Mouse (Mus musculus): ENCODE results near the gene Orai1. TPM values are rescaled to one million over a fixed set of nuclear protein-coding genes. Genes with fewer than 3 reads are reported as not detected.
"Not testable (repeated sequence)": the region's sequence is repeated elsewhere in the genome, so short reads cannot be mapped to it uniquely, and the experiment has no call there.

Orai1 gene
- polyA plus RNA-seq (2014; fragmentation: Nextera tagmentation; extraction: Ambion mirVana): 12.9 and 14.0 TPM in 2 replicates

GRCm38 (mm10) chr5:123014753-123015701, at the start of gene Orai1:
Orai1 (plus strand) TSS chr5:123015074.
- Histone ChIP-seq H3K9me3 (ENCODE audit: control insufficient read depth, low read length) (no peaks in the 10 kb centered on the region), H3K27ac (replicated peaks; ENCODE audit: low read depth, low read length) (peak within 1 kb of the TSS; percentile 92), H3K9ac (replicated peaks; ENCODE audit: low read length) (peak within 1 kb of the TSS; percentile 79), H3K4me3 (replicated peaks; ENCODE audit: low read depth, low read length) (peak within 1 kb of the TSS; percentile 68), H3K4me1 (ENCODE audit: control insufficient read depth, insufficient read depth, low read length) (peaks cover 26% of the 10 kb centered on the region), H3K4me2 (ENCODE audit: low read length) (peak within 1 kb of the TSS; percentile 76), H3K36me3 (ENCODE audit: control insufficient read depth, insufficient read depth, low read length) (no peaks in the 10 kb centered on the region), H3K27me3 (ENCODE audit: control insufficient read depth, insufficient read depth, low read length) (no peaks in the 10 kb centered on the region)
- peak; percentile 93 for ATAC-seq (ENCODE audit: low FRiP score, low TSS enrichment)
- under 1% methylated on average over 105 of the region's 106 CpGs for WGBS
- peak; percentile 98 for DNase-seq

GRCm38 (mm10) chr5:122965427-122965826, 49.4 kb upstream of the Orai1 start:
- no peak overlapping the region for H3K4me2 ChIP-seq (ENCODE audit: low read length)
- no peaks in the 10 kb centered on the region for H3K36me3 ChIP-seq (ENCODE audit: control insufficient read depth, insufficient read depth, low read length)
- H3K27me3 ChIP-seq (ENCODE audit: control insufficient read depth, insufficient read depth, low read length): no peaks in the 10 kb centered on the region
- H3K9ac ChIP-seq (replicated peaks; ENCODE audit: low read length): no peak overlapping the region
- H3K4me3 ChIP-seq (replicated peaks; ENCODE audit: low read depth, low read length): no peak overlapping the region
- H3K4me1 ChIP-seq (ENCODE audit: control insufficient read depth, insufficient read depth, low read length): no peaks in the 10 kb centered on the region
- no peaks in the 10 kb centered on the region for H3K9me3 ChIP-seq (ENCODE audit: control insufficient read depth, low read length)
- DNase-seq: no peak
- ATAC-seq (ENCODE audit: low FRiP score, low TSS enrichment): no peak
- WGBS: 88% methylated on average over 11 of the region's 11 CpGs
- no peak overlapping the region for H3K27ac ChIP-seq (replicated peaks; ENCODE audit: low read depth, low read length)

GRCm38 (mm10) chr5:122968322-122968721, 46.6 kb upstream of the Orai1 start:
- no peaks in the 10 kb centered on the region for H3K36me3 ChIP-seq (ENCODE audit: control insufficient read depth, insufficient read depth, low read length)
- no peak overlapping the region for H3K4me2 ChIP-seq (ENCODE audit: low read length)
- no peak overlapping the region for H3K9ac ChIP-seq (replicated peaks; ENCODE audit: low read length)
- no peaks in the 10 kb centered on the region for H3K9me3 ChIP-seq (ENCODE audit: control insufficient read depth, low read length)
- peak; percentile 85 for DNase-seq
- H3K4me1 ChIP-seq (ENCODE audit: control insufficient read depth, insufficient read depth, low read length): no peaks in the 10 kb centered on the region
- H3K27ac ChIP-seq (replicated peaks; ENCODE audit: low read depth, low read length): no peak overlapping the region
- WGBS: 37% methylated on average over 4 of the region's 4 CpGs
- no peak for ATAC-seq (ENCODE audit: low FRiP score, low TSS enrichment)
- no peaks in the 10 kb centered on the region for H3K27me3 ChIP-seq (ENCODE audit: control insufficient read depth, insufficient read depth, low read length)
- no peak overlapping the region for H3K4me3 ChIP-seq (replicated peaks; ENCODE audit: low read depth, low read length)

GRCm38 (mm10) chr5:122970056-122970455, 44.8 kb upstream of the Orai1 start:
- H3K4me2 ChIP-seq (ENCODE audit: low read length): no peak overlapping the region
- H3K4me3 ChIP-seq (replicated peaks; ENCODE audit: low read depth, low read length): no peak overlapping the region
- 86% methylated on average over 5 of the region's 5 CpGs for WGBS
- no peaks in the 10 kb centered on the region for H3K9me3 ChIP-seq (ENCODE audit: control insufficient read depth, low read length)
- DNase-seq (no peak), ATAC-seq (ENCODE audit: low FRiP score, low TSS enrichment) (no peak)
- no peak overlapping the region for H3K9ac ChIP-seq (replicated peaks; ENCODE audit: low read length)
- H3K27me3 ChIP-seq (ENCODE audit: control insufficient read depth, insufficient read depth, low read length): no peaks in the 10 kb centered on the region
- no peak overlapping the region for H3K27ac ChIP-seq (replicated peaks; ENCODE audit: low read depth, low read length)
- H3K4me1 ChIP-seq (ENCODE audit: control insufficient read depth, insufficient read depth, low read length): no peaks in the 10 kb centered on the region
- H3K36me3 ChIP-seq (ENCODE audit: control insufficient read depth, insufficient read depth, low read length): no peaks in the 10 kb centered on the region

GRCm38 (mm10) chr5:122971438-122971837, 43.4 kb upstream of the Orai1 start:
- H3K9ac ChIP-seq (replicated peaks; ENCODE audit: low read length): no peak overlapping the region

GRCm38 (mm10) chr5:122972116-122972515, 42.8 kb upstream of the Orai1 start:
- Histone ChIP-seq H3K36me3 (ENCODE audit: control insufficient read depth, insufficient read depth, low read length) (no peaks in the 10 kb centered on the region), H3K4me2 (ENCODE audit: low read length) (no peak overlapping the region), H3K27me3 (ENCODE audit: control insufficient read depth, insufficient read depth, low read length) (no peaks in the 10 kb centered on the region), H3K4me3 (replicated peaks; ENCODE audit: low read depth, low read length) (no peak overlapping the region), H3K9me3 (ENCODE audit: control insufficient read depth, low read length) (no peaks in the 10 kb centered on the region), H3K9ac (replicated peaks; ENCODE audit: low read length) (no peak overlapping the region), H3K27ac (replicated peaks; ENCODE audit: low read depth, low read length) (no peak overlapping the region), H3K4me1 (ENCODE audit: control insufficient read depth, insufficient read depth, low read length) (no peaks in the 10 kb centered on the region)
- WGBS: 56% methylated on average over 9 of the region's 9 CpGs
- DNase-seq (peak; percentile 50), ATAC-seq (ENCODE audit: low FRiP score, low TSS enrichment) (no peak)

More at GRCm38 (mm10) chr5:122971438-122971837, 43.4 kb upstream of the Orai1 start:
- DNase-seq: no peak
- no peaks in the 10 kb centered on the region for H3K27me3 ChIP-seq (ENCODE audit: control insufficient read depth, insufficient read depth, low read length)
- H3K4me1 ChIP-seq (ENCODE audit: control insufficient read depth, insufficient read depth, low read length): no peaks in the 10 kb centered on the region
- no peak for ATAC-seq (ENCODE audit: low FRiP score, low TSS enrichment)
- 88% methylated on average over 4 of the region's 4 CpGs for WGBS
- H3K27ac ChIP-seq (replicated peaks; ENCODE audit: low read depth, low read length): no peak overlapping the region
- no peak overlapping the region for H3K4me3 ChIP-seq (replicated peaks; ENCODE audit: low read depth, low read length)
- no peak overlapping the region for H3K4me2 ChIP-seq (ENCODE audit: low read length)
- H3K9me3 ChIP-seq (ENCODE audit: control insufficient read depth, low read length): no peaks in the 10 kb centered on the region
- H3K36me3 ChIP-seq (ENCODE audit: control insufficient read depth, insufficient read depth, low read length): no peaks in the 10 kb centered on the region

- ATAC-seq (ENCODE audit: low FRiP score, low TSS enrichment): not testable (repeated sequence)
Observed at GRCm38 (mm10) chr5:122974701-122975100, 40.2 kb upstream of the Orai1 start.

GRCm38 (mm10) chr5:122978970-122979369, 35.9 kb upstream of the Orai1 start:
- WGBS: 90% methylated on average over 8 of the region's 8 CpGs
- DNase-seq (no peak), ATAC-seq (ENCODE audit: low FRiP score, low TSS enrichment) (no peak)
- Histone ChIP-seq H3K9ac (replicated peaks; ENCODE audit: low read length) (no peak overlapping the region), H3K9me3 (ENCODE audit: control insufficient read depth, low read length) (no peaks in the 10 kb centered on the region), H3K4me1 (ENCODE audit: control insufficient read depth, insufficient read depth, low read length) (no peaks in the 10 kb centered on the region), H3K4me3 (replicated peaks; ENCODE audit: low read depth, low read length) (no peak overlapping the region), H3K36me3 (ENCODE audit: control insufficient read depth, insufficient read depth, low read length) (no peaks in the 10 kb centered on the region), H3K27ac (replicated peaks; ENCODE audit: low read depth, low read length) (no peak overlapping the region), H3K27me3 (ENCODE audit: control insufficient read depth, insufficient read depth, low read length) (no peaks in the 10 kb centered on the region), H3K4me2 (ENCODE audit: low read length) (no peak overlapping the region)

More at GRCm38 (mm10) chr5:122974701-122975100, 40.2 kb upstream of the Orai1 start:
- not testable (repeated sequence) for H3K27ac ChIP-seq (replicated peaks; ENCODE audit: low read depth, low read length); H3K9me3 ChIP-seq (ENCODE audit: control insufficient read depth, low read length); H3K4me3 ChIP-seq (replicated peaks; ENCODE audit: low read depth, low read length); H3K36me3 ChIP-seq (ENCODE audit: control insufficient read depth, insufficient read depth, low read length); H3K4me2 ChIP-seq (ENCODE audit: low read length); H3K4me1 ChIP-seq (ENCODE audit: control insufficient read depth, insufficient read depth, low read length); DNase-seq; H3K9ac ChIP-seq (replicated peaks; ENCODE audit: low read length); H3K27me3 ChIP-seq (ENCODE audit: control insufficient read depth, insufficient read depth, low read length)
- WGBS: 98% methylated on average over 4 of the region's 4 CpGs

- ATAC-seq (ENCODE audit: low FRiP score, low TSS enrichment) (no peak), DNase-seq (no peak)
- Histone ChIP-seq H3K9me3 (ENCODE audit: control insufficient read depth, low read length) (no peaks in the 10 kb centered on the region), H3K4me1 (ENCODE audit: control insufficient read depth, insufficient read depth, low read length) (peaks cover 30% of the 10 kb centered on the region), H3K4me2 (ENCODE audit: low read length) (peak overlapping the region; percentile 3; the same call in 1 of the 2 replicates), H3K36me3 (ENCODE audit: control insufficient read depth, insufficient read depth, low read length) (no peaks in the 10 kb centered on the region), H3K9ac (replicated peaks; ENCODE audit: low read length) (no peak overlapping the region), H3K27ac (replicated peaks; ENCODE audit: low read depth, low read length) (no peak overlapping the region), H3K27me3 (ENCODE audit: control insufficient read depth, insufficient read depth, low read length) (no peaks in the 10 kb centered on the region), H3K4me3 (replicated peaks; ENCODE audit: low read depth, low read length) (no peak overlapping the region)
- 74% methylated on average over 5 of the region's 5 CpGs for WGBS
Observed at GRCm38 (mm10) chr5:122984483-122984882, 30.4 kb upstream of the Orai1 start.

Data from midbrain, embryonic 14.5 days (tissue).